In the genomic region with DNA sequence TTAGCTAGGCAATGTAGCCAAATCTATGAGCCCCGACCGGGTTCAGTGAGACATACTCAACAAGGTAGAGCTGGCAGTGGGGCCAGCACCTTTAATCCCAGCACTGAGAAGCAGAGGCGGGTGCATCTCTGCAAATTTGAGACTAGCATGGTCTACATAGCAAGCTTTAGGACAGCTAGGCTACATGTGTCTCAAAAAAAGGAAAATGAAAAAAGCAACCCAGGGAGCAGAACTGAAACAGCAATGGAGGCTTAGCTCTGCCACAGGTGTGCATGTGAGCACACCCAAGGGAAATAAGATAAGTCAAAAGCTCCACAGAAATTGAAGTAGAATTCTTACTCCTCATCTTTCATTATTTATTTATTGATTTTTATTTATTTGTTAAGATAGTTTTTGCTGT, we compare ENCODE assay signal across 27 mouse cellular contexts. TPM values are rescaled to one million over a fixed set of nuclear protein-coding genes. Genes with fewer than 3 reads are reported as not detected.
DNase-seq lines count a peak whose midpoint lies in the region; ATAC-seq and TF ChIP-seq lines count a peak whose summit lies in the region.
"Had no signal": no experiment of that assay in that cellular context is flagged by ENCODE, and none has a peak within 500 bp of the region (broad histone marks: within the 10 kb centered on the region; RNA-seq: fewer than 3 reads in every experiment).

No protein-coding gene starts in this region.

- TF ChIP-seq CTCF in hindbrain, postnatal 0 days (IDR thresholded peaks at IDR 0.05; ENCODE audit: low read depth), result no peak

- no peaks in the 10 kb centered on the region for H3K9me3 ChIP-seq in hindbrain, embryonic 13.5 days
- H3K9me3 ChIP-seq in hindbrain, embryonic 12.5 days (replicated peaks), result no peaks in the 10 kb centered on the region
- H3K9me3 ChIP-seq in midbrain, embryonic 15.5 days, result no peaks in the 10 kb centered on the region
- no peaks in the 10 kb centered on the region for H3K9me3 ChIP-seq in midbrain, embryonic 14.5 days (ENCODE audit: control insufficient read depth, low read length)
- no peaks in the 10 kb centered on the region for H3K9me3 ChIP-seq in hindbrain, postnatal 0 days (ENCODE audit: low read length)
- H3K9me3 ChIP-seq: embryonic facial prominence, embryonic 10.5 days; embryonic facial prominence, embryonic 15.5 days; forebrain, embryonic 12.5 days; kidney, embryonic 15.5 days; liver, embryonic 12.5 days had no signal

- H3K27me3 ChIP-seq in hindbrain, embryonic 13.5 days, result no peaks in the 10 kb centered on the region
- H3K27me3 ChIP-seq in hindbrain, embryonic 12.5 days, result peaks cover under 1% of the 10 kb centered on the region; the same call in 1 of the 2 replicates
- H3K27me3 ChIP-seq in midbrain, embryonic 15.5 days (replicated peaks), result no peaks in the 10 kb centered on the region
- no peaks in the 10 kb centered on the region for H3K27me3 ChIP-seq in midbrain, embryonic 14.5 days (ENCODE audit: control insufficient read depth, insufficient read depth, low read length)
- no peaks in the 10 kb centered on the region for H3K27me3 ChIP-seq in hindbrain, postnatal 0 days (ENCODE audit: insufficient read depth, low read length)
- H3K27me3 ChIP-seq: embryonic facial prominence, embryonic 15.5 days; forebrain, embryonic 12.5 days; kidney, embryonic 15.5 days; liver, embryonic 12.5 days had no signal

- ATAC-seq in hindbrain, embryonic 13.5 days (ENCODE audit: low FRiP score), result no peak
- ATAC-seq in hindbrain, embryonic 12.5 days (ENCODE audit: low FRiP score), result no peak
- no peak for ATAC-seq in midbrain, embryonic 15.5 days (replicated peaks)
- no peak for ATAC-seq in midbrain, embryonic 14.5 days (ENCODE audit: low FRiP score, low TSS enrichment)
- ATAC-seq in hindbrain, postnatal 0 days, result no peak
- ATAC-seq: liver, embryonic 12.5 days; liver, postnatal 0 days had no signal

- peaks cover 27% of the 10 kb centered on the region for H3K36me3 ChIP-seq in hindbrain, embryonic 13.5 days
- 0 out of 2 replicates have a peak, but pooled peaks cover 4% of the 10 kb centered on the region for H3K36me3 ChIP-seq in hindbrain, embryonic 12.5 days
- H3K36me3 ChIP-seq in midbrain, embryonic 15.5 days (replicated peaks), result 0 out of 2 replicates have a peak, but pooled peaks cover 3% of the 10 kb centered on the region
- peaks cover 21% of the 10 kb centered on the region for H3K36me3 ChIP-seq in midbrain, embryonic 14.5 days (ENCODE audit: control insufficient read depth, insufficient read depth, low read length)
- peaks cover 14% of the 10 kb centered on the region for H3K36me3 ChIP-seq in hindbrain, postnatal 0 days (ENCODE audit: insufficient read depth, low read length)
- H3K36me3 ChIP-seq: embryonic facial prominence, embryonic 15.5 days; forebrain, embryonic 12.5 days had no signal

- H3K4me2 ChIP-seq in hindbrain, embryonic 13.5 days, result peak overlapping the region; percentile 89; the same call in 1 of the 2 replicates
- no peak overlapping the region for H3K4me2 ChIP-seq in hindbrain, embryonic 12.5 days (replicated peaks)
- H3K4me2 ChIP-seq in midbrain, embryonic 15.5 days, result peak overlapping the region; percentile 85; the same call in 1 of the 2 replicates
- no peak overlapping the region for H3K4me2 ChIP-seq in midbrain, embryonic 14.5 days (ENCODE audit: low read length)
- peak overlapping the region; percentile 83 for H3K4me2 ChIP-seq in hindbrain, postnatal 0 days (ENCODE audit: low read depth, low read length)
- H3K4me2 ChIP-seq: embryonic facial prominence, embryonic 15.5 days; heart, embryonic 11.5 days; liver, embryonic 12.5 days had no signal

- peaks cover 38% of the 10 kb centered on the region for H3K4me1 ChIP-seq in hindbrain, embryonic 13.5 days (replicated peaks)
- peaks cover 30% of the 10 kb centered on the region for H3K4me1 ChIP-seq in hindbrain, embryonic 12.5 days
- peaks cover 32% of the 10 kb centered on the region for H3K4me1 ChIP-seq in midbrain, embryonic 15.5 days
- peaks cover 21% of the 10 kb centered on the region for H3K4me1 ChIP-seq in midbrain, embryonic 14.5 days (ENCODE audit: control insufficient read depth, insufficient read depth, low read length)
- H3K4me1 ChIP-seq in hindbrain, postnatal 0 days (ENCODE audit: insufficient read depth, low read length), result 0 out of 2 replicates have a peak, but pooled peaks cover 6% of the 10 kb centered on the region

- no peak for DNase-seq in midbrain, embryonic 14.5 days
- DNase-seq in A20 (ENCODE audit: low read depth, low spot score), result peak; percentile 64
- DNase-seq in hindbrain, postnatal 0 days (ENCODE audit: low spot score), result no peak
- no peak for DNase-seq in adrenal gland, adult 2 months
- no peak for DNase-seq in urinary bladder, postnatal 14 days (ENCODE audit: low spot score)
- DNase-seq: adrenal gland, postnatal 36 days; cerebellum, adult 2 months; cerebellum, postnatal 25 days; gastrocnemius, postnatal 25 days; heart, adult 11 months; heart, postnatal 4 days; kidney, adult 18-20 months; kidney, postnatal 25 days; layer of hippocampus, postnatal 36 days; left cerebral cortex, postnatal 4 days; liver, postnatal 0 days; lung, postnatal 36 days; right cerebral cortex, postnatal 25 days had no signal

- no peak overlapping the region for H3K9ac ChIP-seq in hindbrain, embryonic 13.5 days
- H3K9ac ChIP-seq in hindbrain, embryonic 12.5 days, result no peak overlapping the region
- no peak overlapping the region for H3K9ac ChIP-seq in midbrain, embryonic 15.5 days
- H3K9ac ChIP-seq in midbrain, embryonic 14.5 days (replicated peaks; ENCODE audit: low read length), result no peak overlapping the region
- no peak overlapping the region for H3K9ac ChIP-seq in hindbrain, postnatal 0 days (replicated peaks; ENCODE audit: low read length)
- H3K9ac ChIP-seq: embryonic facial prominence, embryonic 15.5 days; forebrain, embryonic 12.5 days; kidney, embryonic 15.5 days; liver, embryonic 12.5 days; liver, postnatal 0 days had no signal

- no peak overlapping the region for H3K4me3 ChIP-seq in hindbrain, embryonic 13.5 days
- H3K4me3 ChIP-seq in hindbrain, embryonic 12.5 days, result no peak overlapping the region
- no peak overlapping the region; the same call in 1 of the 2 replicates for H3K4me3 ChIP-seq in midbrain, embryonic 15.5 days
- no peak overlapping the region for H3K4me3 ChIP-seq in midbrain, embryonic 14.5 days (replicated peaks; ENCODE audit: low read depth, low read length)
- H3K4me3 ChIP-seq in hindbrain, postnatal 0 days (ENCODE audit: low read length), result no peak overlapping the region
- H3K4me3 ChIP-seq: embryonic facial prominence, embryonic 15.5 days; kidney, embryonic 15.5 days; liver, embryonic 12.5 days had no signal

- 83% methylated on average over 3 of the region's 3 CpGs for WGBS in hindbrain, embryonic 13.5 days
- WGBS in hindbrain, embryonic 12.5 days, result 82% methylated on average over 3 of the region's 3 CpGs
- WGBS in midbrain, embryonic 15.5 days, result 89% methylated on average over 3 of the region's 3 CpGs
- WGBS in midbrain, embryonic 14.5 days, result 78% methylated on average over 3 of the region's 3 CpGs
- WGBS in hindbrain, postnatal 0 days, result 90% methylated on average over 3 of the region's 3 CpGs

- no peak overlapping the region for H3K27ac ChIP-seq in hindbrain, embryonic 13.5 days
- no peak overlapping the region for H3K27ac ChIP-seq in hindbrain, embryonic 12.5 days
- H3K27ac ChIP-seq in midbrain, embryonic 15.5 days, result no peak overlapping the region
- no peak overlapping the region for H3K27ac ChIP-seq in midbrain, embryonic 14.5 days (replicated peaks; ENCODE audit: low read depth, low read length)
- no peak overlapping the region for H3K27ac ChIP-seq in hindbrain, postnatal 0 days
- H3K27ac ChIP-seq: embryonic facial prominence, embryonic 15.5 days; forebrain, embryonic 12.5 days; kidney, embryonic 15.5 days; liver, embryonic 12.5 days had no signal

RNA-seq across cellular contexts. Expression of a gene that starts 33.4 kb away (rescaled TPM):
- polyA plus RNA-seq in hindbrain, embryonic 13.5 days (2015; fragmentation: Nextera tagmentation; extraction: Ambion mirVana), result 17.6 and 18.8 TPM in 2 replicates
- 11.4 and 11.7 TPM in 2 replicates for polyA plus RNA-seq in hindbrain, embryonic 12.5 days (2016; fragmentation: Nextera tagmentation; extraction: Ambion mirVana)
- 42.7 and 44.5 TPM in 2 replicates for polyA plus RNA-seq in midbrain, embryonic 15.5 days (2015; fragmentation: Nextera tagmentation; extraction: Ambion mirVana)
- polyA plus RNA-seq in midbrain, embryonic 14.5 days (2014; fragmentation: Nextera tagmentation; extraction: Ambion mirVana), result 28.4 and 32.3 TPM in 2 replicates
- total RNA-seq in hindbrain, postnatal 0 days (2014; rRNA removed), result 41.3 and 45.0 TPM in 2 replicates
- polyA plus RNA-seq in hindbrain, postnatal 0 days (2015; fragmentation: Nextera tagmentation; extraction: Ambion mirVana), result 46.4 and 47.7 TPM in 2 replicates
- total RNA-seq in adrenal gland, adult 2 months (2021), result 10 to 100 TPM in 1 of 2 experiments, 1 to 10 TPM in 1; 8.8 to 17.7 TPM
- 13.2 and 15.6 TPM in 2 replicates for polyA plus RNA-seq in adrenal gland, adult 2 months (2012; rRNA removed)

RNA-seq across cellular contexts. Expression of a gene that starts 40.2 kb away (rescaled TPM):
- polyA plus RNA-seq in hindbrain, embryonic 13.5 days (2015; fragmentation: Nextera tagmentation; extraction: Ambion mirVana), result 61.8 and 64.7 TPM in 2 replicates
- polyA plus RNA-seq in hindbrain, embryonic 12.5 days (2016; fragmentation: Nextera tagmentation; extraction: Ambion mirVana), result 54.8 and 55.6 TPM in 2 replicates
- 75.4 and 78.7 TPM in 2 replicates for polyA plus RNA-seq in midbrain, embryonic 15.5 days (2015; fragmentation: Nextera tagmentation; extraction: Ambion mirVana)
- polyA plus RNA-seq in midbrain, embryonic 14.5 days (2014; fragmentation: Nextera tagmentation; extraction: Ambion mirVana), result 40.3 and 53.7 TPM in 2 replicates
- 74.9 and 98.9 TPM in 2 replicates for total RNA-seq in hindbrain, postnatal 0 days (2014; rRNA removed)
- polyA plus RNA-seq in hindbrain, postnatal 0 days (2015; fragmentation: Nextera tagmentation; extraction: Ambion mirVana), result 59.4 and 60.9 TPM in 2 replicates
- total RNA-seq in adrenal gland, adult 2 months (2021), result 10 to 100 TPM; 36.6 to 56.5 TPM
- 132 and 142 TPM in 2 replicates for polyA plus RNA-seq in adrenal gland, adult 2 months (2012; rRNA removed)

RNA-seq across cellular contexts. Expression of a gene that starts 49.2 kb away (rescaled TPM):
- polyA plus RNA-seq in hindbrain, embryonic 13.5 days (2015; fragmentation: Nextera tagmentation; extraction: Ambion mirVana), result 221 and 223 TPM in 2 replicates
- 271 and 274 TPM in 2 replicates for polyA plus RNA-seq in hindbrain, embryonic 12.5 days (2016; fragmentation: Nextera tagmentation; extraction: Ambion mirVana)
- polyA plus RNA-seq in midbrain, embryonic 15.5 days (2015; fragmentation: Nextera tagmentation; extraction: Ambion mirVana), result 215 and 226 TPM in 2 replicates
- 213 and 223 TPM in 2 replicates for polyA plus RNA-seq in midbrain, embryonic 14.5 days (2014; fragmentation: Nextera tagmentation; extraction: Ambion mirVana)
- 20.1 and 21.4 TPM in 2 replicates for total RNA-seq in hindbrain, postnatal 0 days (2014; rRNA removed)
- polyA plus RNA-seq in hindbrain, postnatal 0 days (2015; fragmentation: Nextera tagmentation; extraction: Ambion mirVana), result 173 and 181 TPM in 2 replicates
- total RNA-seq in adrenal gland, adult 2 months (2021), result 100 to 1,000 TPM; 179 to 202 TPM
- 58.3 and 59.0 TPM in 2 replicates for polyA plus RNA-seq in adrenal gland, adult 2 months (2012; rRNA removed)

RNA-seq across cellular contexts. Expression of a gene that starts 49.3 kb away (rescaled TPM):
- 2.8 and 3.4 TPM in 2 replicates for polyA plus RNA-seq in hindbrain, embryonic 13.5 days (2015; fragmentation: Nextera tagmentation; extraction: Ambion mirVana)
- 1.5 and 1.9 TPM in 2 replicates for polyA plus RNA-seq in hindbrain, embryonic 12.5 days (2016; fragmentation: Nextera tagmentation; extraction: Ambion mirVana)
- 2.8 and 4.2 TPM in 2 replicates for polyA plus RNA-seq in midbrain, embryonic 15.5 days (2015; fragmentation: Nextera tagmentation; extraction: Ambion mirVana)
- 2.3 and 2.8 TPM in 2 replicates for polyA plus RNA-seq in midbrain, embryonic 14.5 days (2014; fragmentation: Nextera tagmentation; extraction: Ambion mirVana)
- 4.9 and 8.2 TPM in 2 replicates for total RNA-seq in hindbrain, postnatal 0 days (2014; rRNA removed)
- 2.9 and 3.1 TPM in 2 replicates for polyA plus RNA-seq in hindbrain, postnatal 0 days (2015; fragmentation: Nextera tagmentation; extraction: Ambion mirVana)
- total RNA-seq in adrenal gland, adult 2 months (2021), result 1 to 10 TPM in 1 of 2 experiments, under 1 TPM in 1; 0.66 to 1.9 TPM
- 1.2 and 1.4 TPM in 2 replicates for polyA plus RNA-seq in adrenal gland, adult 2 months (2012; rRNA removed)
- polyA plus RNA-seq: kidney, embryonic 15.5 days had no signal

Comparison
In these comparisons a context has a peak if more than half of its experiments do, and no peak if none do; other contexts are left out.
1. H3K4me2 ChIP-seq: peak in hindbrain, embryonic 13.5 days (single experiment), midbrain, embryonic 15.5 days (single experiment) and hindbrain, postnatal 0 days (single experiment); none in hindbrain, embryonic 12.5 days (single experiment) and midbrain, embryonic 14.5 days (single experiment).